Mouse (Mus musculus): ENCODE data around the gene Erg.

DNA sequence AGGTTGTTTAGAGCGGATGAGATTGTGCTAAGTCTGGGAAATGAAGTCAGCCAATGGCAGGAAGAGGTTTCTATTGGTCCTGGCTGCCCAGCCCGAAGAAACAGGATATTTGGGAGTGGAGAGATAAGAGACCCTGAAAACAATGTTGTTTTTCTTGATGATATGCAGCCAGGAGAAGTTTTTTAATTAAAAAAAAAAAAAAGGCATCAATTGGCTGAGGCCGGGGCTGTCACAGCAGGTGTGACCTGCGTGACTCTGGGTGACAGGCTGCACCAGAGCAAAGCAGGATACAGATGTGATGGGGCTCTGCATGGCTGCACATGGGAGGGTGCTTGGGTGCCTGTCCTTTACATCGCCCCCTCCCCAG lies 127.1 kb downstream of the Erg start:
- TF ChIP-seq POLR2A (IDR thresholded peaks at IDR 0.05; ENCODE audit: low read depth, low read length), result no peak
- no peak for TF ChIP-seq CTCF (IDR thresholded peaks at IDR 0.05; ENCODE audit: extremely low read depth, insufficient read length, insufficient replicate concordance, low read depth, low read length)
